Mouse (Mus musculus) small intestine, adult 2 months (tissue): ENCODE results near the gene Naaa. TPM values are rescaled to one million over a fixed set of nuclear protein-coding genes. Genes with fewer than 3 reads are reported as not detected.

Source experiments
- H3K27ac ChIP-seq: fragments of 200-500 bp; 2 replicates; pipeline ENCODE4 v1.5.1; 2012; ENCODE audit warnings: low read depth, low read length, control low read depth, inconsistent platforms; ENCODE audit not compliant: insufficient read depth
- H3K27me3 ChIP-seq: fragments of 200-500 bp; 2 replicates; pipeline ENCODE4 v1.6.1; 2012; ENCODE audit warnings: mild to moderate bottlenecking, moderate library complexity, low read length, inconsistent platforms; ENCODE audit not compliant: control insufficient read depth, insufficient read depth
- H3K36me3 ChIP-seq: fragments of 200-500 bp; 2 replicates; pipeline ENCODE4 v1.6.1; 2012; ENCODE audit warnings: mild to moderate bottlenecking, low read length, control low read depth, inconsistent platforms; ENCODE audit not compliant: control insufficient read depth, insufficient read depth
- H3K4me1 ChIP-seq: fragments of 200-500 bp; 2 replicates; pipeline ENCODE4 v1.6.1; 2012; ENCODE audit warnings: low read length, inconsistent platforms, mixed read lengths; ENCODE audit not compliant: control insufficient read depth, insufficient read depth, insufficient read length
- H3K4me3 ChIP-seq: fragments of 200-500 bp; 2 replicates; pipeline ENCODE4 v1.5.1; 2012; ENCODE audit warnings: low read depth, mild to moderate bottlenecking, control low read depth, inconsistent platforms, low read length, moderate library complexity
- CTCF ChIP-seq: fragments of 200-500 bp; IDR thresholded peaks from 2 replicates; pipeline ENCODE4 v1.5.1; 2012; ENCODE audit warnings: low read depth, mild to moderate bottlenecking, control low read depth, inconsistent platforms, low read length, moderate library complexity, mixed read lengths; ENCODE audit not compliant: insufficient replicate concordance, insufficient read length; ENCODE audit errors: extremely low read depth
- POLR2A ChIP-seq: fragments of 200-500 bp; IDR thresholded peaks from 2 replicates; pipeline ENCODE4 v1.6.1; 2012; ENCODE audit warnings: low read depth, mild to moderate bottlenecking, control low read depth, inconsistent platforms, low read length, moderate library complexity
- WGBS: fragments of 180-500 bp; shearing (Covaris S2); methylation state at CpG from one replicate; pipeline ENCODE4 v1.1.7; 2018; 5-methylcytosine and 5-hydroxymethylcytosine counted together
- polyA plus RNA-seq: library from polyadenylated mRNA; depleted of rRNA; stranded (reverse); fragments of >200 nt; gene quantifications from 2 replicates; pipeline ENCODE4 v1.2.3, GENCODE M21; 2012

Gene Naaa
- polyA plus RNA-seq, 1 experiment, result 59.9 TPM

GRCm38 (mm10) chr5:92230306-92230705 lies 47.7 kb downstream of the Naaa start:
- 87% methylated on average over 11 of the region's 11 CpGs for WGBS
- TF ChIP-seq CTCF (no peak), POLR2A (no peak)
- no peak overlapping the region for H3K27ac ChIP-seq
- no peaks in the 10 kb centered on the region for H3K27me3 ChIP-seq
- no peaks in the 10 kb centered on the region for H3K36me3 ChIP-seq
- peaks cover 1% of the 10 kb centered on the region; the same call in 1 of the 2 replicates for H3K4me1 ChIP-seq
- H3K4me3 ChIP-seq, result no peak overlapping the region

GRCm38 (mm10) chr5:92229514-92229913 lies 48.5 kb downstream of the Naaa start:
- Histone ChIP-seq H3K4me1 (0 out of 2 replicates have a peak, but pooled peaks cover under 1% of the 10 kb centered on the region), H3K36me3 (no peaks in the 10 kb centered on the region), H3K27ac (no peak overlapping the region), H3K27me3 (no peaks in the 10 kb centered on the region), H3K4me3 (no peak overlapping the region)
- WGBS, result 91% methylated on average over 3 of the region's 3 CpGs
- no peak for TF ChIP-seq POLR2A
- TF ChIP-seq CTCF, result no peak

- 73% methylated on average over 10 of the region's 10 CpGs for WGBS
- 0 out of 2 replicates have a peak, but pooled peaks cover 2% of the 10 kb centered on the region for H3K4me1 ChIP-seq
- no peaks in the 10 kb centered on the region for H3K27me3 ChIP-seq
- H3K27ac ChIP-seq, result no peak overlapping the region
- H3K36me3 ChIP-seq, result no peaks in the 10 kb centered on the region
- no peak overlapping the region for H3K4me3 ChIP-seq
- TF ChIP-seq POLR2A (no peak), CTCF (no peak)
Observed at GRCm38 (mm10) chr5:92228776-92229175, 49.2 kb downstream of the Naaa start.

GRCm38 (mm10) chr5:92227782-92228181 lies 50.2 kb downstream of the Naaa start:
- no peak for TF ChIP-seq POLR2A
- no peak for TF ChIP-seq CTCF
- 61% methylated on average over 7 of the region's 7 CpGs for WGBS
- Histone ChIP-seq H3K36me3 (no peaks in the 10 kb centered on the region), H3K27ac (no peak overlapping the region), H3K4me3 (no peak overlapping the region), H3K4me1 (0 out of 2 replicates have a peak, but pooled peaks cover 2% of the 10 kb centered on the region), H3K27me3 (no peaks in the 10 kb centered on the region)

- no peaks in the 10 kb centered on the region for H3K36me3 ChIP-seq
- H3K27ac ChIP-seq, result no peak overlapping the region
- whole genome bisulfite sequencing, result 87% methylated on average over 8 of the region's 8 CpGs
Observed at GRCm38 (mm10) chr5:92220287-92220902, 57.6 kb downstream of the Naaa start.

GRCm38 (mm10) chr5:92219826-92220225 lies 58.1 kb downstream of the Naaa start:
- H3K36me3 ChIP-seq, result no peaks in the 10 kb centered on the region
- WGBS, result 55% methylated on average over 6 of the region's 6 CpGs
- H3K27me3 ChIP-seq, result no peaks in the 10 kb centered on the region
- TF ChIP-seq POLR2A (no peak), CTCF (no peak)
- H3K4me1 ChIP-seq, result peaks cover 6% of the 10 kb centered on the region; the same call in 1 of the 2 replicates
- no peak overlapping the region for H3K27ac ChIP-seq
- H3K4me3 ChIP-seq, result no peak overlapping the region

More at GRCm38 (mm10) chr5:92220287-92220902, 57.6 kb downstream of the Naaa start:
- Histone ChIP-seq H3K4me1 (peaks cover 6% of the 10 kb centered on the region; the same call in 1 of the 2 replicates), H3K4me3 (no peak overlapping the region), H3K27me3 (no peaks in the 10 kb centered on the region)
- TF ChIP-seq CTCF (no peak), POLR2A (no peak)

- no peaks in the 10 kb centered on the region for H3K27me3 ChIP-seq
- WGBS, result 74% methylated on average over 17 of the region's 17 CpGs
- no peak for TF ChIP-seq CTCF
- TF ChIP-seq POLR2A, result no peak
- no peak overlapping the region for H3K4me3 ChIP-seq
- peaks cover 4% of the 10 kb centered on the region; the same call in 1 of the 2 replicates for H3K4me1 ChIP-seq
- no peak overlapping the region for H3K27ac ChIP-seq
- H3K36me3 ChIP-seq, result no peaks in the 10 kb centered on the region
Observed at GRCm38 (mm10) chr5:92218915-92219793, 58.8 kb downstream of the Naaa start.
